Mouse (Mus musculus) brain, embryonic 14.5 days (tissue): ENCODE data around the gene Tsku.

Experiments used
- CTCF ChIP-seq: fragments of 200-500 bp; IDR thresholded peaks from 2 replicates; pipeline ENCODE4 v1.5.1; 2012; ENCODE audit warnings: inconsistent platforms, mild to moderate bottlenecking, moderate library complexity, borderline replicate concordance; ENCODE audit not compliant: insufficient read depth, insufficient read length; ENCODE audit errors: extremely low read depth
- POLR2A ChIP-seq: fragments of 200-500 bp; IDR thresholded peaks from 2 replicates; pipeline ENCODE4 v1.6.1; 2012; ENCODE audit warnings: mild to moderate bottlenecking, inconsistent platforms, borderline replicate concordance; ENCODE audit not compliant: poor library complexity, insufficient read depth, insufficient read length, severe bottlenecking; ENCODE audit errors: extremely low read depth

- no peak for TF ChIP-seq POLR2A
- TF ChIP-seq CTCF: no peak
Measured at GRCm38 (mm10) chr7:98328311-98328710, 32.8 kb downstream of the Tsku start.
